Mouse (Mus musculus) heart, postnatal 0 days (tissue): Measurements from ENCODE around the gene Gtf3a.

ENCODE experiments used
- CTCF ChIP-seq: IDR thresholded peaks from 2 replicates; pipeline ENCODE4 v1.5.1; 2016; ENCODE audit warnings: antibody characterized with exemption, control low read depth, low read depth
- EP300 ChIP-seq: IDR thresholded peaks from 2 replicates; pipeline ENCODE4 v1.6.1; 2016; ENCODE audit warnings: antibody characterized with exemption, low read depth

DNA sequence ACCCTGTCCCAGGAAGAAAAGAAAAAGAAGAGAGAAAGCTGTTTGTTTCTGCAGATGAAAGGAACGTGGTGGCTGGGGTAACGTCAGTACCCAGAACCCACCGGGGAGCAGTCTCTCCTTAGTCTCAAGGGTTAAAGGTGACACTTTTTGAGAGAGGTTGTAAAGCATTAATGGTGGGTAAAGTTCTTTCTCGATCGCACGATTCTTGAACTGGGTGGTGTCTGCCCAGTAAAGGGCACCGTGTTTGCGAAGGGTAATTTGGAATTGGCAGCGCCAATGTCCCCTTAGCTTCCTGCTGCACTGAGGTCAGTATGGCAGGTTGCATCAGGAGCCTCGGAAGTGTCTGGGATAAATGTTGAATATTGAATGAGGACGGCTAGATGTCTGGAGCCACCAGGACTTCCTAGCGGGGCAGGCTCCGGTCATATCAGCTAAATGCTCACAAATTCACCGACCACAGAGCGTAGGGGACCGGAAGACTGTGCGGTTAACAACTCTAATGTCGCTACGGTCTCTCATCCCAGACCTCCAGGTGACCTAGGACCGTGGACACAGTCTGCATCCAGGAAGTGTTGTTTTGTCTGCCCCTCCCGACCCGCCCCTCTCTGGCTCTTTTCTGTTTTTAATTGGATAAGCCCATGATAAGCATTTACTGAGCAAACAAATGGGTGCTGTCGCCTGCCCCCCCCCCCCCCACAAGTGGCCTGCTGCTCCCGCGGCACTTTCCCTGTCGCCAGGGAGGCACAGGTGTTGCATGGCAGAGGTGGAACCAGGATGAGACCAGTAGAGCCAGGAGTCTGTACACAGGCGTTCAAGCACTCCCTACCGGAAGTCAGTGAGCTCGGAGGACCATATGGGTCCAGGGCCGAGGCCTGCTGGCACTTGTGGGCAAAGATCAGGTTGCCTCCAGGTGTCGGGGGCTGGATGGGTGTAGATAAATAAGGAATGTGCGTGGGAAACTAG, 10.6 kb upstream of the Gtf3a start:
- no peak for TF ChIP-seq CTCF
- TF ChIP-seq EP300, result no peak
